21 mouse cellular contexts compared by ENCODE assay signal in genomic region chr1:94712812-94713211, GRCm38 (mm10).
DNase-seq lines count a peak whose midpoint lies in the region; ATAC-seq and TF ChIP-seq lines count a peak whose summit lies in the region.
"Had no signal": no experiment of that assay in that cellular context is flagged by ENCODE, and none has a peak within 500 bp of the region (broad histone marks: within the 10 kb centered on the region; RNA-seq: fewer than 3 reads in every experiment).

No protein-coding gene starts in this region.

- peak overlapping the region; percentile 8 to 14; a peak in 1 of 4 replicates for H3K27ac ChIP-seq in heart, embryonic 14.5 days (replicated peaks in 1 of 2; ENCODE audit: control insufficient read depth in 1 of 2, insufficient read depth in 1 of 2, low read depth in 2 of 2, low read length in 2 of 2)
- H3K27ac ChIP-seq in midbrain, embryonic 11.5 days (ENCODE audit: low read depth, low read length): no peak overlapping the region
- no peak overlapping the region for H3K27ac ChIP-seq in midbrain, embryonic 14.5 days (replicated peaks; ENCODE audit: low read depth, low read length)
- no peak overlapping the region for H3K27ac ChIP-seq in embryonic facial prominence, embryonic 11.5 days (replicated peaks; ENCODE audit: low read depth, low read length)
- H3K27ac ChIP-seq in left cerebral cortex, adult 2 months: no peak overlapping the region
- no peak overlapping the region for H3K27ac ChIP-seq in gastrocnemius, adult 2 months
- H3K27ac ChIP-seq: embryonic facial prominence, embryonic 15.5 days; heart, embryonic 15.5 days; hindbrain, embryonic 15.5 days had no signal

- no peaks in the 10 kb centered on the region for H3K36me3 ChIP-seq in heart, embryonic 14.5 days (ENCODE audit: control insufficient read depth, insufficient read depth, low read length)
- H3K36me3 ChIP-seq in midbrain, embryonic 11.5 days (ENCODE audit: control insufficient read depth, insufficient read depth, low read length): no peaks in the 10 kb centered on the region
- H3K36me3 ChIP-seq in midbrain, embryonic 14.5 days (ENCODE audit: control insufficient read depth, insufficient read depth, low read length): no peaks in the 10 kb centered on the region
- no peaks in the 10 kb centered on the region for H3K36me3 ChIP-seq in embryonic facial prominence, embryonic 11.5 days (replicated peaks; ENCODE audit: control insufficient read depth, insufficient read depth, low read depth, low read length)
- H3K36me3 ChIP-seq: embryonic facial prominence, embryonic 15.5 days; heart, embryonic 15.5 days; hindbrain, embryonic 15.5 days had no signal

- H3K4me3 ChIP-seq in heart, embryonic 14.5 days (ENCODE audit: control insufficient read depth in 1 of 2, insufficient read depth in 1 of 2, low read depth in 1 of 2, low read length in 2 of 2): no peak overlapping the region
- H3K4me3 ChIP-seq in midbrain, embryonic 11.5 days (ENCODE audit: low read depth, low read length): no peak overlapping the region
- no peak overlapping the region for H3K4me3 ChIP-seq in midbrain, embryonic 14.5 days (replicated peaks; ENCODE audit: low read depth, low read length)
- no peak overlapping the region for H3K4me3 ChIP-seq in embryonic facial prominence, embryonic 11.5 days (ENCODE audit: low read depth, low read length)
- no peak overlapping the region for H3K4me3 ChIP-seq in left cerebral cortex, adult 2 months
- H3K4me3 ChIP-seq in gastrocnemius, adult 2 months: no peak overlapping the region
- H3K4me3 ChIP-seq: embryonic facial prominence, embryonic 15.5 days; heart, embryonic 15.5 days; hindbrain, embryonic 15.5 days had no signal

- ATAC-seq in heart, embryonic 14.5 days (ENCODE audit: insufficient number of reproducible peaks, insufficient read depth, low FRiP score, low read depth): no peak
- peak; percentile 86 for ATAC-seq in midbrain, embryonic 11.5 days (ENCODE audit: low FRiP score)
- ATAC-seq in midbrain, embryonic 14.5 days (ENCODE audit: low FRiP score, low TSS enrichment): no peak
- peak; percentile 86 for ATAC-seq in embryonic facial prominence, embryonic 11.5 days (replicated peaks; ENCODE audit: insufficient number of reproducible peaks, low FRiP score, low TSS enrichment, low read depth)
- ATAC-seq: activated CD4-positive, CD25-positive, alpha-beta regulatory T cell, adult 4 months; CD4-positive, CD25-positive, alpha-beta regulatory T cell, adult 4 months; liver, postnatal 0 days had no signal

- intact Hi-C loops in left cerebral cortex, adult 2 months (cut with DNase I): no loop called here
- intact Hi-C loops in gastrocnemius, adult 2 months (cut with DNase I): no loop called here

- no peak for DNase-seq in heart, adult 8-10 months (ENCODE audit: low spot score)
- peak; percentile 88 for DNase-seq in midbrain, embryonic 11.5 days (ENCODE audit: low spot score, missing footprints)
- DNase-seq in midbrain, embryonic 14.5 days: no peak
- DNase-seq in embryonic facial prominence, embryonic 11.5 days (ENCODE audit: low spot score): peak; percentile 83
- peak; percentile 55 for DNase-seq in mesoderm, embryonic 11.5 days (ENCODE audit: low read depth, low spot score)
- DNase-seq in left cerebral cortex, adult 2 months (ENCODE audit: extremely low spot score in 1 of 2, low spot score in 2 of 2): no peak
- no peak for DNase-seq in gastrocnemius, adult 2 months
- DNase-seq: adrenal gland, postnatal 25 days; cerebellum, adult 11-12 months; cerebellum, postnatal 14 days; heart, adult 11 months; kidney, adult 11 months; liver, postnatal 0 days; lung, postnatal 10 days; thymus, postnatal 36 days had no signal

- no peak overlapping the region for H3K4me2 ChIP-seq in heart, embryonic 14.5 days (ENCODE audit: low read length)
- H3K4me2 ChIP-seq in midbrain, embryonic 11.5 days: no peak overlapping the region
- no peak overlapping the region for H3K4me2 ChIP-seq in midbrain, embryonic 14.5 days (ENCODE audit: low read length)
- H3K4me2 ChIP-seq in embryonic facial prominence, embryonic 11.5 days (ENCODE audit: low read depth, low read length): no peak overlapping the region
- H3K4me2 ChIP-seq: embryonic facial prominence, embryonic 15.5 days; heart, embryonic 15.5 days; hindbrain, embryonic 15.5 days had no signal

- TF ChIP-seq CTCF in left cerebral cortex, adult 2 months (IDR thresholded peaks at IDR 0.05): no peak
- no peak for TF ChIP-seq CTCF in gastrocnemius, adult 2 months (IDR thresholded peaks at IDR 0.05)

- WGBS in heart, embryonic 14.5 days: 59% methylated on average over 5 of the region's 5 CpGs
- under 1% methylated on average over 5 of the region's 5 CpGs for WGBS in midbrain, embryonic 11.5 days
- 4% methylated on average over 5 of the region's 5 CpGs for WGBS in midbrain, embryonic 14.5 days
- 7% methylated on average over 5 of the region's 5 CpGs for WGBS in embryonic facial prominence, embryonic 11.5 days

- H3K9ac ChIP-seq in heart, embryonic 14.5 days (ENCODE audit: low read length): no peak overlapping the region
- H3K9ac ChIP-seq in midbrain, embryonic 11.5 days (ENCODE audit: low read length): no peak overlapping the region
- H3K9ac ChIP-seq in midbrain, embryonic 14.5 days (replicated peaks; ENCODE audit: low read length): no peak overlapping the region
- no peak overlapping the region for H3K9ac ChIP-seq in embryonic facial prominence, embryonic 11.5 days (replicated peaks; ENCODE audit: low read length)
- H3K9ac ChIP-seq: embryonic facial prominence, embryonic 15.5 days; heart, embryonic 15.5 days; hindbrain, embryonic 15.5 days; liver, postnatal 0 days had no signal

- no peaks in the 10 kb centered on the region for H3K9me3 ChIP-seq in heart, embryonic 14.5 days (ENCODE audit: control insufficient read depth, low read length)
- no peaks in the 10 kb centered on the region for H3K9me3 ChIP-seq in midbrain, embryonic 11.5 days (ENCODE audit: control insufficient read depth, low read length)
- no peaks in the 10 kb centered on the region for H3K9me3 ChIP-seq in midbrain, embryonic 14.5 days (ENCODE audit: control insufficient read depth, low read length)
- no peaks in the 10 kb centered on the region for H3K9me3 ChIP-seq in embryonic facial prominence, embryonic 11.5 days (replicated peaks; ENCODE audit: control insufficient read depth, low read length)
- H3K9me3 ChIP-seq: embryonic facial prominence, embryonic 15.5 days; heart, embryonic 15.5 days; hindbrain, embryonic 15.5 days had no signal

- no peaks in the 10 kb centered on the region for H3K27me3 ChIP-seq in heart, embryonic 14.5 days (ENCODE audit: control insufficient read depth, insufficient read depth, low read length)
- H3K27me3 ChIP-seq in midbrain, embryonic 11.5 days (ENCODE audit: control insufficient read depth, insufficient read depth, low read length): no peaks in the 10 kb centered on the region
- H3K27me3 ChIP-seq in midbrain, embryonic 14.5 days (ENCODE audit: control insufficient read depth, insufficient read depth, low read length): no peaks in the 10 kb centered on the region
- H3K27me3 ChIP-seq in embryonic facial prominence, embryonic 11.5 days (ENCODE audit: control insufficient read depth, insufficient read depth, low read length): no peaks in the 10 kb centered on the region
- H3K27me3 ChIP-seq: embryonic facial prominence, embryonic 15.5 days; heart, embryonic 15.5 days; hindbrain, embryonic 15.5 days had no signal

- H3K4me1 ChIP-seq in heart, embryonic 14.5 days (ENCODE audit: control insufficient read depth in 2 of 2, insufficient read depth in 2 of 2, low read length in 2 of 2): peaks cover 3 to 5% of the 10 kb centered on the region in 2 experiments; a peak in 3 of 4 replicates
- H3K4me1 ChIP-seq in midbrain, embryonic 11.5 days (ENCODE audit: control insufficient read depth, insufficient read depth, low read length): peaks cover 5% of the 10 kb centered on the region
- H3K4me1 ChIP-seq in midbrain, embryonic 14.5 days (ENCODE audit: control insufficient read depth, insufficient read depth, low read length): no peaks in the 10 kb centered on the region
- no peaks in the 10 kb centered on the region for H3K4me1 ChIP-seq in embryonic facial prominence, embryonic 11.5 days (ENCODE audit: control insufficient read depth, insufficient read depth, low read length)
- H3K4me1 ChIP-seq: embryonic facial prominence, embryonic 15.5 days; hindbrain, embryonic 15.5 days had no signal

Comparison
In these comparisons a context has a peak if more than half of its experiments do, and no peak if none do; other contexts are left out.
1. ATAC-seq: peak in midbrain, embryonic 11.5 days (single experiment) and embryonic facial prominence, embryonic 11.5 days (single experiment); none in heart, embryonic 14.5 days (single experiment) and midbrain, embryonic 14.5 days (single experiment).
2. DNase-seq: peak in midbrain, embryonic 11.5 days (single experiment), embryonic facial prominence, embryonic 11.5 days (single experiment) and mesoderm, embryonic 11.5 days (single experiment); none in heart, adult 8-10 months (single experiment), midbrain, embryonic 14.5 days (single experiment), left cerebral cortex, adult 2 months (0 of 2) and gastrocnemius, adult 2 months (single experiment).
3. H3K27ac ChIP-seq: peak in heart, embryonic 14.5 days (2 of 2); none in midbrain, embryonic 11.5 days (single experiment), midbrain, embryonic 14.5 days (single experiment), embryonic facial prominence, embryonic 11.5 days (single experiment), left cerebral cortex, adult 2 months (single experiment) and gastrocnemius, adult 2 months (single experiment).